Mouse (Mus musculus) heart, postnatal 0 days (tissue): ENCODE measurements around the gene Zfp410.

ENCODE experiments used
- CTCF ChIP-seq: IDR thresholded peaks from 2 replicates; pipeline ENCODE4 v1.5.1; 2016; ENCODE audit warnings: antibody characterized with exemption, control low read depth, low read depth
- EP300 ChIP-seq: IDR thresholded peaks from 2 replicates; pipeline ENCODE4 v1.6.1; 2016; ENCODE audit warnings: antibody characterized with exemption, low read depth

DNA sequence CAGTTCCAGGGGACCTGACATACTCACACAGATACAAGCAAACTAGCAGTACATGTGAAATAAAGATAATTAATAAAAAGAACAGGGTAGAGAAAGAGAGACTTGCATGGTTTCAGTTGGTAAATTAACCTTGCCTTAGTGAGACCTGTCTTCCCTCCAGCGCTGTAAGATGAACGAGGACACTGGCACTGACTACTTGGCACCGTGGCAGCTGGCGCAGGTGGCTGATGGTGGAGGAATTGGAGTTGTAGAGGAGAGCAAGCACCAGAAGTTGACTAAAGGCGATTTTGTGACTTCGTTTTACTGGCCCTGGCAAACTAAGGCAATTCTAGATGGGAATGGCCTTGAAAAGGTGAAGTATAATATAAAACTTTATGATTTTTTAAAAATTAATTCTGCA lies 18.8 kb upstream of the Zfp410 start:
- TF ChIP-seq CTCF (no peak), EP300 (no peak)
